In genomic region chr12:118147521-118148033, GRCm38 (mm10) we compare ENCODE assay signal across 1 mouse cellular context.
TF ChIP-seq lines count a peak whose summit lies in the region.

No protein-coding gene starts in this region.

TF ChIP-seq in MEL, 35 proteins besides CTCF, POLR2A, EP300 and RAD21 (continued from another document):
- no peak for TF ChIP-seq POLR2AphosphoS5 (IDR thresholded peaks at IDR 0.05; ENCODE audit: borderline replicate concordance, low read depth, low read length)
- TF ChIP-seq SMC3 (IDR thresholded peaks at IDR 0.05; ENCODE audit: low read depth, low read length), result no peak
- TF ChIP-seq ZKSCAN1 (IDR thresholded peaks at IDR 0.05; ENCODE audit: low read depth, low read length), result no peak
- no peak for TF ChIP-seq MAFK (IDR thresholded peaks at IDR 0.05; ENCODE audit: borderline replicate concordance, low read depth, low read length)
- TF ChIP-seq ELF1 (IDR thresholded peaks at IDR 0.05; ENCODE audit: low read depth, low read length), result no peak
- no peak for TF ChIP-seq MEF2A (IDR thresholded peaks at IDR 0.05; ENCODE audit: extremely low read depth, insufficient replicate concordance, low read depth, low read length, poor library complexity, severe bottlenecking)
